Mouse (Mus musculus) small intestine, adult 2 months (tissue): Measurements from ENCODE around the gene Slc35e3. TPM values are rescaled to one million over a fixed set of nuclear protein-coding genes. Genes with fewer than 3 reads are reported as not detected.
"Not testable (repeated sequence)": the region's sequence is repeated elsewhere in the genome, so short reads cannot be mapped to it uniquely, and the experiment has no call there.

ENCODE experiments used
- H3K27ac ChIP-seq: fragments of 200-500 bp; 2 replicates; pipeline ENCODE4 v1.5.1; 2012; ENCODE audit warnings: low read depth, low read length, control low read depth, inconsistent platforms; ENCODE audit not compliant: insufficient read depth
- H3K27me3 ChIP-seq: fragments of 200-500 bp; 2 replicates; pipeline ENCODE4 v1.6.1; 2012; ENCODE audit warnings: mild to moderate bottlenecking, moderate library complexity, low read length, inconsistent platforms; ENCODE audit not compliant: control insufficient read depth, insufficient read depth
- H3K36me3 ChIP-seq: fragments of 200-500 bp; 2 replicates; pipeline ENCODE4 v1.6.1; 2012; ENCODE audit warnings: mild to moderate bottlenecking, low read length, control low read depth, inconsistent platforms; ENCODE audit not compliant: control insufficient read depth, insufficient read depth
- H3K4me1 ChIP-seq: fragments of 200-500 bp; 2 replicates; pipeline ENCODE4 v1.6.1; 2012; ENCODE audit warnings: low read length, inconsistent platforms, mixed read lengths; ENCODE audit not compliant: control insufficient read depth, insufficient read depth, insufficient read length
- H3K4me3 ChIP-seq: fragments of 200-500 bp; 2 replicates; pipeline ENCODE4 v1.5.1; 2012; ENCODE audit warnings: low read depth, mild to moderate bottlenecking, control low read depth, inconsistent platforms, low read length, moderate library complexity
- CTCF ChIP-seq: fragments of 200-500 bp; IDR thresholded peaks from 2 replicates; pipeline ENCODE4 v1.5.1; 2012; ENCODE audit warnings: low read depth, mild to moderate bottlenecking, control low read depth, inconsistent platforms, low read length, moderate library complexity, mixed read lengths; ENCODE audit not compliant: insufficient replicate concordance, insufficient read length; ENCODE audit errors: extremely low read depth
- POLR2A ChIP-seq: fragments of 200-500 bp; IDR thresholded peaks from 2 replicates; pipeline ENCODE4 v1.6.1; 2012; ENCODE audit warnings: low read depth, mild to moderate bottlenecking, control low read depth, inconsistent platforms, low read length, moderate library complexity
- WGBS: fragments of 180-500 bp; shearing (Covaris S2); methylation state at CpG from one replicate; pipeline ENCODE4 v1.1.7; 2018; 5-methylcytosine and 5-hydroxymethylcytosine counted together
- polyA plus RNA-seq: library from polyadenylated mRNA; depleted of rRNA; stranded (reverse); fragments of >200 nt; gene quantifications from 2 replicates; pipeline ENCODE4 v1.2.3, GENCODE M21; 2012

The Slc35e3 gene
- polyA plus RNA-seq, 1 experiment = 6.2 TPM

- Histone ChIP-seq H3K27me3 (no peaks in the 10 kb centered on the region), H3K4me3 (no peak overlapping the region), H3K4me1 (peaks cover 7% of the 10 kb centered on the region; the same call in 1 of the 2 replicates), H3K27ac (no peak overlapping the region), H3K36me3 (peaks cover 31% of the 10 kb centered on the region)
- TF ChIP-seq POLR2A (no peak), CTCF (no peak)
- WGBS = 94% methylated on average over 2 of the region's 2 CpGs
These were observed 37.8 kb downstream of the Slc35e3 start for GRCm38 (mm10) chr10:117708376-117708775.

DNA sequence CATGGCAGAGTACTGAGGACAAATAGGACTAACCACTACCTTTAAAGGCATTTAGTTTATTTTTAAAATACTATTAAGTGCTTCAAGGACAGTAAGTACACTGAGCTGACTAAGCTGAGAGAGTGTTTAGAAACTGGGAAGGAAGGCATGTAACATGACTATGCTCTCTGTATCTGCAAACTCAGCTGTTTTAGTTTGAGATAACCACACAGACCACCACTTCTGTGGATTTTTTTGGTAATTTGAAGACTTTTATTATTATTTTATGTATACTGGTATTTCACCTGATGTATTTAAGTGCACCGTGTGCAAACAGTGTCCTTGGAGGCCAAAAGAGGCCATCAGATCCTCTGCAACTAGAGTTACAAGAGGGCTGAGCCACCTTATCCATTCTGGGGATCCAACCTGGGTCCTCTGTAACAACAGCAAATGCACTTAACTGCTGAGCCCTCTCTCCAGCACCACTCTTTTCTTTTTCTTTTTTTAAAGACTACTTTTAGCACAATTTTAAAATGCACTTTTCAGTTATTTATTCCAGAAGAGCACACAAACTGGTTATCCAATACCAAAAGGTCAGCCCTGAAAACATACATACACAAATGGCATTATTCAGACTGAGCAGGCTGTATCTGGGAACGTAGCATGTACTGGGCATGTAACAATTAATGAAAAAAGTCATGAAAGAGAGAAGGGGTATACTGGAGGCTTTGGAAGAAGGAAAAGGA, 38.9 kb downstream of the Slc35e3 start:
- 89% methylated on average over 2 of the region's 2 CpGs for WGBS
- Histone ChIP-seq H3K27me3 (no peaks in the 10 kb centered on the region), H3K4me1 (peaks cover 4% of the 10 kb centered on the region; the same call in 1 of the 2 replicates), H3K36me3 (peaks cover 37% of the 10 kb centered on the region), H3K27ac (no peak overlapping the region), H3K4me3 (no peak overlapping the region)
- TF ChIP-seq POLR2A (no peak), CTCF (no peak)

DNA sequence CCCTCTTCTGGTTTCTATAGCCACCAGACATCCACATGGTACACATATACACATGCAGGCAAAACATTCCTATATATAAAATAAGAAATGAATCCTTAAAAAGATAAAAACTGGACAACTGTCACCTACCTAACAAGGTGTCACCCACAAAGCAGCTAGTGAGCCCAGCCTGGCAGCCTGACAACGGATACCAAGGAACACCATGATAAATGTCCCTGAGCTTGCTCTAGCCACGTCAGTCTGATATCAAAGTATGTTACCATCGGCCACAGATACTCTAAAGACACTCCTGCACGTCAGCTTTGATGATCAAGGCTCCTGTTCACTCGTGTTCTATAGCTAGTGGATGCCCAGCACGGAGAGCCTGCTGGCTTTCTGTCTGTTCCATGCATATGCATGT, 39.7 kb downstream of the Slc35e3 start:
- TF ChIP-seq POLR2A = no peak
- no peak for TF ChIP-seq CTCF
- H3K4me3 ChIP-seq = no peak overlapping the region
- no peaks in the 10 kb centered on the region for H3K27me3 ChIP-seq
- H3K27ac ChIP-seq = no peak overlapping the region
- H3K36me3 ChIP-seq = peaks cover 44% of the 10 kb centered on the region
- 79% methylated on average over 6 of the region's 6 CpGs for WGBS
- peaks cover 4% of the 10 kb centered on the region; the same call in 1 of the 2 replicates for H3K4me1 ChIP-seq

- no peak for TF ChIP-seq CTCF
- TF ChIP-seq POLR2A = no peak
- no peak overlapping the region for H3K4me3 ChIP-seq
- H3K36me3 ChIP-seq = peaks cover 49% of the 10 kb centered on the region
- peaks cover 4% of the 10 kb centered on the region; the same call in 1 of the 2 replicates for H3K4me1 ChIP-seq
- H3K27ac ChIP-seq = no peak overlapping the region
- no peaks in the 10 kb centered on the region for H3K27me3 ChIP-seq
These were observed 40.4 kb downstream of the Slc35e3 start for GRCm38 (mm10) chr10:117705806-117706205.

GRCm38 (mm10) chr10:117704964-117705335, 41.2 kb downstream of the Slc35e3 start:
- peaks cover 54% of the 10 kb centered on the region for H3K36me3 ChIP-seq
- H3K27me3 ChIP-seq = no peaks in the 10 kb centered on the region
- TF ChIP-seq CTCF (no peak), POLR2A (no peak)
- H3K27ac ChIP-seq = no peak overlapping the region
- 95% methylated on average over 6 of the region's 6 CpGs for WGBS
- peaks cover 4% of the 10 kb centered on the region; the same call in 1 of the 2 replicates for H3K4me1 ChIP-seq
- H3K4me3 ChIP-seq = no peak overlapping the region

DNA sequence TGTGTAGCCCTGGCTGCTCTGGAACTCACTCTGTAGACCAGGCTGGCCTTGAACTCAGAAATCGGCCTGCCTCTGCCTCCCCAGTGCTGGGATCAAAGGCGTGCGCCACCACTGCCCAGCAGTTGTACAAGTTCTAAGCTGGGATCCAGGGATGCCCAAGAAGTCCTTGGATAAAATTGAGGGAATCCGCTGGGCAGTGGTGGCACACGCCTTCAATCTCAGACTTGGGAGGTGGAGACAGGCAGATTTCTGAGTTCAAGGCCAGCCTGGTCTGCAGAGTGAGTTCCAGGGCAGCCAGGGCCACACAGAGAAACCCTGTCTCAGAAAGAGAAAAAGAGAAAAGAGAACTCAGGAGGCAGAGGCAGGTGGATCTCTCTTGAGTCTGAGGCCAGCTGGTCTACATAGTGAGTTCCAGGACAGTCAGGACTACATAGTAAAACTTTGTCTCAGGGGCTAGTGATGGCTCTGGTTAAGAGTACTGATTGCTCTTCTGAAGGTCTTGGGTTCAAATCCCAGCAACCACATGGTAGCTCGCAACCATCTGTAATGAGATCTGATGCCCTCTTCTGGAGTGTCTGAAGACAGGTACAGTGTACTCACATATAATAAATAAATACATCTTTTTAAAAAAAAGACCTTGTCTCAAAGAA, 41.7 kb downstream of the Slc35e3 start:
- not testable (repeated sequence) for H3K27me3 ChIP-seq, H3K4me3 ChIP-seq, H3K4me1 ChIP-seq, H3K27ac ChIP-seq
- H3K36me3 ChIP-seq = peaks cover 59% of the 10 kb centered on the region
- 97% methylated on average over 6 of the region's 6 CpGs for WGBS

DNA sequence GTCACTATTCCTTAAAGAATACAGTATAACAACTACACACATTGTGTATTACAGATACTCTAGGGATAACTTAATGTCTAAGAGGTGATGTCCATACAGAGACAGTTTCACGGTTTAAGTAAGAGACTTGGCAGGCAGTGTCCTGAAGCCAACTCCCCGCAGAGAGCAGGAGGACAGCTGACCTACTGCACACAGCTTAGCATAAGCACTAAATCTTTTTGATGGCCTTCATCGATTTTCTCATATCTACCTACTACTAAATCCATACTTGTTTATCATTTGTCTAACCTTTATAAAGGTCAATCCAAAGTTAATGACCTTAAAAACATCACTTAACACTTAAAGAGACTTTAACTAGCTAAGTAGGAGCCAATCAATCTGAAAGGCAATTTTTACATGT, 42.7 kb downstream of the Slc35e3 start:
- peaks cover 66% of the 10 kb centered on the region for H3K36me3 ChIP-seq

More for the DNA sequence above, 42.7 kb downstream of the Slc35e3 start:
- Histone ChIP-seq H3K27ac (no peak overlapping the region), H3K4me3 (no peak overlapping the region), H3K4me1 (no peaks in the 10 kb centered on the region; the same call in 1 of the 2 replicates), H3K27me3 (no peaks in the 10 kb centered on the region)
- 64% methylated on average over 3 of the region's 3 CpGs for WGBS
- TF ChIP-seq CTCF (no peak), POLR2A (no peak)
